Mouse (Mus musculus): ENCODE measurements around the gene Safb.

- no peak for TF ChIP-seq CTCF (IDR thresholded peaks at IDR 0.05; ENCODE audit: low read depth)
- TF ChIP-seq EP300 (IDR thresholded peaks at IDR 0.05; ENCODE audit: low read depth): no peak
Measured at GRCm38 (mm10) chr17:56614391-56615135, 29.9 kb downstream of the Safb start.
